Mouse (Mus musculus) ES-Bruce4 (cell line): Measurements from ENCODE around the gene Sec24a.

Experiments
- CTCF ChIP-seq: IDR thresholded peaks from one replicate; pipeline ENCODE4 v1.8.1; 2011; ENCODE audit warnings: low read depth, low read length
- EP300 ChIP-seq: IDR thresholded peaks from 2 replicates; pipeline ENCODE4 v1.6.1; 2011; ENCODE audit warnings: low read depth, low read length; ENCODE audit not compliant: insufficient read depth
- POLR2A ChIP-seq: IDR thresholded peaks from one replicate; pipeline ENCODE4 v1.8.1; 2011; ENCODE audit warnings: low read length; ENCODE audit not compliant: insufficient read depth

- TF ChIP-seq CTCF (no peak), POLR2A (no peak), EP300 (no peak)
Measured at GRCm38 (mm10) chr11:51646245-51646644, 117.2 kb downstream of the Sec24a start.
